Comparison of ENCODE assay signal across 11 mouse cellular contexts in the genomic region with DNA sequence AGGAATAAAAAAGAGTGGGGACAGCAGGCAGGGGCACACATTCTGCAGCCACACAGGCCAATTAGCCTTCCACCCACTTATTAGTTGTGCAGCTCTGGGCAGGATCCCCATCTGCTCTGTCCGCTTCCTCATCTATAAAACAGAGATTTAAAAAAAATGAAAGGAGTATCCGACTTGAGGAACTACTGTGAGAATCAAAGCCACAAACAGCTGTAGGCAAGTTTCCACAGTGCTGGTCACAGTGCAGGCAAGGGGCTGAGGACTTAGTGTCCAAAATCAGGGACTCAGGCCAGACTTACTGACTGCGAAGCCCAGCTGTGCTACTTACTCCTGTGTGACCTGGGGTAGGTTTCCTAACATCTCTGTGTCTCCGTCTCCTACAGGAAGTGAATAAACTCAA.
DNase-seq lines count a peak whose midpoint lies in the region; ATAC-seq lines count a peak whose summit lies in the region.
"Had no signal": no experiment of that assay in that cellular context is flagged by ENCODE, and none has a peak within 500 bp of the region (broad histone marks: within the 10 kb centered on the region; RNA-seq: fewer than 3 reads in every experiment).

No protein-coding gene starts in this region.

- DNase-seq in heart, postnatal 10 days, result no peak
- DNase-seq in neural tube, embryonic 10.5 days (ENCODE audit: extremely low spot score, low spot score), result no peak
- no peak for DNase-seq in hindbrain, embryonic 14.5 days (ENCODE audit: low spot score)
- DNase-seq in splenic B cell, adult 2 months (ENCODE audit: low read depth, low spot score), result peak; percentile 29
- no peak for DNase-seq in gastrocnemius, postnatal 4 days (ENCODE audit: low spot score in 2 of 2)
- DNase-seq: right cerebral cortex, postnatal 14 days; thymus, postnatal 4 days had no signal

- ATAC-seq in heart, embryonic 16.5 days (replicated peaks; ENCODE audit: extremely low read depth, insufficient read depth, low FRiP score), result no peak
- ATAC-seq in neural tube, embryonic 13.5 days (ENCODE audit: low read depth), result no peak
- no peak for ATAC-seq in hindbrain, embryonic 14.5 days (ENCODE audit: low FRiP score)

- peak overlapping the region; percentile 38; the same call in 1 of the 2 replicates for H3K27ac ChIP-seq in heart, embryonic 16.5 days (ENCODE audit: low read length)
- H3K27ac ChIP-seq in neural tube, embryonic 13.5 days (replicated peaks), result peak overlapping the region; percentile 73
- peak overlapping the region; percentile 49; the same call in 1 of the 2 replicates for H3K27ac ChIP-seq in hindbrain, embryonic 14.5 days
- H3K27ac ChIP-seq: embryonic facial prominence, embryonic 15.5 days; liver, embryonic 14.5 days had no signal

- 83% methylated on average over 4 of the region's 4 CpGs for WGBS in heart, embryonic 16.5 days
- 78% methylated on average over 4 of the region's 4 CpGs for whole genome bisulfite sequencing in neural tube, embryonic 13.5 days
- WGBS in hindbrain, embryonic 14.5 days, result 82% methylated on average over 4 of the region's 4 CpGs

- peaks cover 26% of the 10 kb centered on the region for H3K4me1 ChIP-seq in heart, embryonic 16.5 days (ENCODE audit: control insufficient read depth, insufficient read depth, low read length)
- peaks cover 20% of the 10 kb centered on the region for H3K4me1 ChIP-seq in neural tube, embryonic 13.5 days (replicated peaks)
- no peaks in the 10 kb centered on the region for H3K4me1 ChIP-seq in hindbrain, embryonic 14.5 days (replicated peaks; ENCODE audit: control insufficient read depth, insufficient read depth, low read length)

- no peaks in the 10 kb centered on the region for H3K27me3 ChIP-seq in heart, embryonic 16.5 days (ENCODE audit: control insufficient read depth, insufficient read depth, low read length)
- H3K27me3 ChIP-seq in neural tube, embryonic 13.5 days, result no peaks in the 10 kb centered on the region
- no peaks in the 10 kb centered on the region for H3K27me3 ChIP-seq in hindbrain, embryonic 14.5 days (ENCODE audit: control insufficient read depth, insufficient read depth, low read length)
- H3K27me3 ChIP-seq in splenic B cell, adult 2 months (ENCODE audit: control insufficient read depth, insufficient read depth, low read length, poor library complexity, severe bottlenecking), result no peaks in the 10 kb centered on the region
- H3K27me3 ChIP-seq: embryonic facial prominence, embryonic 15.5 days had no signal

- no peaks in the 10 kb centered on the region for H3K36me3 ChIP-seq in heart, embryonic 16.5 days (ENCODE audit: control insufficient read depth, insufficient read depth)
- H3K36me3 ChIP-seq in neural tube, embryonic 13.5 days, result no peaks in the 10 kb centered on the region
- H3K36me3 ChIP-seq in hindbrain, embryonic 14.5 days (replicated peaks; ENCODE audit: control insufficient read depth, insufficient read depth), result no peaks in the 10 kb centered on the region
- no peaks in the 10 kb centered on the region; the same call in none of the 2 replicates for H3K36me3 ChIP-seq in splenic B cell, adult 2 months (ENCODE audit: control insufficient read depth, insufficient read depth, low read length, poor library complexity, severe bottlenecking)
- H3K36me3 ChIP-seq: embryonic facial prominence, embryonic 15.5 days had no signal

- H3K4me2 ChIP-seq in heart, embryonic 16.5 days (ENCODE audit: low read depth, low read length), result peak overlapping the region; percentile 20
- H3K4me2 ChIP-seq in neural tube, embryonic 13.5 days, result no peak overlapping the region
- H3K4me2 ChIP-seq in hindbrain, embryonic 14.5 days (replicated peaks), result no peak overlapping the region
- H3K4me2 ChIP-seq: embryonic facial prominence, embryonic 15.5 days had no signal

- H3K4me3 ChIP-seq in heart, embryonic 16.5 days (ENCODE audit: low read length), result no peak overlapping the region
- H3K4me3 ChIP-seq in neural tube, embryonic 13.5 days, result no peak overlapping the region
- H3K4me3 ChIP-seq in hindbrain, embryonic 14.5 days (replicated peaks; ENCODE audit: low read length), result no peak overlapping the region
- H3K4me3 ChIP-seq: embryonic facial prominence, embryonic 15.5 days had no signal

- intact Hi-C loops in heart, postnatal 10 days (cut with DNase I), result no loop called here

- no peak overlapping the region for H3K9ac ChIP-seq in heart, embryonic 16.5 days (ENCODE audit: low read length)
- no peak overlapping the region for H3K9ac ChIP-seq in neural tube, embryonic 13.5 days
- H3K9ac ChIP-seq in hindbrain, embryonic 14.5 days, result no peak overlapping the region
- H3K9ac ChIP-seq: embryonic facial prominence, embryonic 15.5 days; liver, embryonic 14.5 days had no signal

- peaks cover 3% of the 10 kb centered on the region; the same call in 1 of the 2 replicates for H3K9me3 ChIP-seq in heart, embryonic 16.5 days (replicated peaks; ENCODE audit: control insufficient read depth, low read length)
- no peaks in the 10 kb centered on the region for H3K9me3 ChIP-seq in neural tube, embryonic 13.5 days
- no peaks in the 10 kb centered on the region for H3K9me3 ChIP-seq in hindbrain, embryonic 14.5 days (ENCODE audit: control insufficient read depth, low read length)
- H3K9me3 ChIP-seq: embryonic facial prominence, embryonic 15.5 days had no signal
